In the genomic region with DNA sequence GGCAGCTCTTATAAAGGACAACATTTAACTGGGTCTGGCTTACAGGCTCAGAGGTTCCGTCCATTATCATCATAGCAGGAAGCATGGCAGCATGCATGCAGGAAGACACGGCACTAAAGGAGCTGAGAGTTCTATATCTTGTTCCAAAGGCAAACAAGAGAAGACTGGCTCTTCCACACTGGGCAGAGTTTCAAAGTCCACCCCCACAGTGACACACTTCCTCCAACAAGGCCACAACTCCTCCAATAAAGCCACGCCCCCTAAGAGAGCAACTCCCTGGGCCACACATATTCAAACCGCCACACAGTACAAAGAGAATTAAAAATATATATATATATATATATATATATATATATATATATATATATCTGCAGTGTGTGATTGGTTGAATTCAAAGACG, we compare ENCODE assay signal across 10 mouse cellular contexts.
DNase-seq lines count a peak whose midpoint lies in the region.
"Had no signal": no experiment of that assay in that cellular context is flagged by ENCODE, and none has a peak within 500 bp of the region (broad histone marks: within the 10 kb centered on the region; RNA-seq: fewer than 3 reads in every experiment).

No protein-coding gene starts in this region.

- intact Hi-C loops in heart, postnatal 14 days (cut with DNase I) = loop anchor here (2.0 kb wide), 2 partner anchors 61 to 107 kb away; a partner anchor contains a TSS
- intact Hi-C loops in gastrocnemius, postnatal 36 days (cut with DNase I) = loop anchor here (5.0 kb wide), 1 partner anchor 244 kb away; no protein-coding TSS in a partner anchor

- DNase-seq in adrenal gland, adult 2 months = peak; percentile 75
- DNase-seq in adrenal gland, postnatal 4 days (ENCODE audit: low spot score in 2 of 2) = no peak
- peak; percentile 23 to 33 for DNase-seq in B cell, adult 2 months
- peak; percentile 19 to 33 for DNase-seq in heart, postnatal 14 days
- DNase-seq in lung, postnatal 10 days = peak; percentile 73
- no peak for DNase-seq in left cerebral cortex, adult 18-20 months (ENCODE audit: low spot score in 2 of 2)
- DNase-seq in gastrocnemius, postnatal 36 days = no peak
- no peak for DNase-seq in layer of hippocampus, postnatal 25 days (ENCODE audit: extremely low spot score in 1 of 2, low spot score in 1 of 2)
- DNase-seq: gastrocnemius, adult 2 months; liver, embryonic 13.5 days had no signal

Comparison
In these comparisons a context has a peak if more than half of its experiments do, and no peak if none do; other contexts are left out.
1. DNase-seq: peak in adrenal gland, adult 2 months (single experiment), B cell, adult 2 months (2 of 2), heart, postnatal 14 days (2 of 2) and lung, postnatal 10 days (single experiment); none in adrenal gland, postnatal 4 days (0 of 2), left cerebral cortex, adult 18-20 months (0 of 2), gastrocnemius, postnatal 36 days (0 of 2) and layer of hippocampus, postnatal 25 days (0 of 2).